Mouse (Mus musculus) CH12.LX (cell line): ENCODE measurements at regions not wholly inside any gene's neighbourhood (a gene's known extent, or its start where the extent isn't known, plus 50 kb on each side); places are given as distances from the start of the nearest gene placed in this dataset.

Experiments used
- CTCF ChIP-seq, 2 experiments: IDR thresholded peaks in 1 of 2; conservative IDR thresholded peaks in 1 of 2; 2 replicates each; pipeline ENCODE4 v1.5.1; 2011 to 2012; ENCODE audit warnings: low read depth in 2 of 2, low read length in 2 of 2, improper control_type of control experiment in 1 of 2, inconsistent platforms in 1 of 2, mild to moderate bottlenecking in 1 of 2, moderate library complexity in 1 of 2
- EP300 ChIP-seq: IDR thresholded peaks from 2 replicates; pipeline ENCODE4 v1.6.1; 2011; ENCODE audit warnings: low read length, improper control_type of control experiment
- JUND ChIP-seq: conservative IDR thresholded peaks from 2 replicates; pipeline ENCODE4 v1.6.1; 2011; ENCODE audit warnings: low read depth, low read length, improper control_type of control experiment
- KAT2A ChIP-seq: IDR thresholded peaks from 2 replicates; pipeline ENCODE4 v1.6.1; 2012; ENCODE audit warnings: low read length, improper control_type of control experiment, inconsistent platforms; ENCODE audit not compliant: insufficient replicate concordance
- MAFK ChIP-seq: IDR thresholded peaks from 2 replicates; pipeline ENCODE4 v1.6.1; 2011; ENCODE audit warnings: low read length, improper control_type of control experiment; ENCODE audit not compliant: insufficient replicate concordance
- NELFE ChIP-seq: IDR thresholded peaks from 2 replicates; pipeline ENCODE4 v1.6.1; 2011; ENCODE audit warnings: low read depth, low read length, improper control_type of control experiment
- POLR2A ChIP-seq: IDR thresholded peaks from 2 replicates; pipeline ENCODE4 v1.6.1; 2011; ENCODE audit warnings: low read depth, mild to moderate bottlenecking, improper control_type of control experiment, low read length
- RCOR1 ChIP-seq: conservative IDR thresholded peaks from 2 replicates; pipeline ENCODE4 v1.6.1; 2012; ENCODE audit warnings: low read depth, mild to moderate bottlenecking, inconsistent platforms, low read length, improper control_type of control experiment
- TBP ChIP-seq: conservative IDR thresholded peaks from 2 replicates; pipeline ENCODE4 v1.6.1; 2011; ENCODE audit warnings: low read depth, low read length, improper control_type of control experiment
- USF2 ChIP-seq: conservative IDR thresholded peaks from 2 replicates; pipeline ENCODE4 v1.6.1; 2011; ENCODE audit warnings: low read depth, low read length, improper control_type of control experiment
- ZC3H11A ChIP-seq: IDR thresholded peaks from 2 replicates; pipeline ENCODE4 v1.6.1; 2012; ENCODE audit warnings: low read depth, mild to moderate bottlenecking, inconsistent platforms, low read length, improper control_type of control experiment

- TF ChIP-seq CTCF (conservative IDR thresholded peaks at IDR 0.05 in 1 of 2, IDR thresholded peaks at IDR 0.05 in 1 of 2; ENCODE audit: low read depth in 2 of 2, low read length in 2 of 2) (no peak), POLR2A (no peak), KAT2A (no peak), MAFK (no peak), EP300 (no peak), NELFE (no peak), TBP (no peak), ZC3H11A (no peak), RCOR1 (no peak), JUND (no peak), USF2 (no peak)
Observed at GRCm38 (mm10) chr7:125243021-125243420, 201.5 kb upstream of the Kdm8 start.
